Mouse (Mus musculus) myocyte (in vitro differentiated cells): ENCODE data around the gene Gabarapl2. TPM values are rescaled to one million over a fixed set of nuclear protein-coding genes. Genes with fewer than 3 reads are reported as not detected.
A peak's percentile ranks its signal among the peaks of the same experiment; 100 is the strongest.

Experiments used
- H3K27me3 ChIP-seq: one replicate; pipeline ENCODE4 v1.6.1; 2011; ENCODE audit not compliant: control insufficient read depth, insufficient read depth, insufficient read length
- H3K36me3 ChIP-seq: one replicate; pipeline ENCODE4 v1.6.1; 2011; ENCODE audit not compliant: control insufficient read depth, insufficient read depth
- H3K4me2 ChIP-seq: one replicate; pipeline ENCODE4 v1.6.1; 2011; ENCODE audit warnings: low read depth, control low read depth
- H3K4me3 ChIP-seq: one replicate; pipeline ENCODE4 v1.5.1; 2011; ENCODE audit warnings: mild to moderate bottlenecking, control low read depth, moderate library complexity
- H3K79me2 ChIP-seq: one replicate; pipeline ENCODE4 v1.6.1; 2011; ENCODE audit not compliant: control insufficient read depth, insufficient read depth
- H3ac ChIP-seq: one replicate; pipeline ENCODE4 v1.6.1; 2011; ENCODE audit not compliant: control insufficient read depth, insufficient read length
- CEBPB ChIP-seq: IDR thresholded peaks from 2 replicates; pipeline ENCODE4 v1.6.1; 2011; ENCODE audit warnings: mild to moderate bottlenecking, moderate library complexity; ENCODE audit not compliant: poor library complexity, insufficient read depth, severe bottlenecking
- E2F4 ChIP-seq: IDR thresholded peaks from one replicate; pipeline ENCODE4 v1.6.1; 2011; ENCODE audit warnings: mild to moderate bottlenecking, control low read depth, moderate library complexity; ENCODE audit not compliant: insufficient read depth
- MAX ChIP-seq: IDR thresholded peaks from one replicate; pipeline ENCODE4 v1.6.1; 2011; ENCODE audit warnings: low read depth, mild to moderate bottlenecking, control low read depth
- MYOD1 ChIP-seq, 3 experiments: IDR thresholded peaks; one replicate each; pipeline ENCODE4 v1.6.1; 2011; ENCODE audit warnings: control low read depth in 2 of 3, low read depth in 2 of 3, mild to moderate bottlenecking in 2 of 3, moderate library complexity in 1 of 3; ENCODE audit not compliant: insufficient read length in 2 of 3, control insufficient read depth in 1 of 3
- MYOG ChIP-seq, 3 experiments: IDR thresholded peaks; one replicate each; pipeline ENCODE4 v1.6.1; 2011; ENCODE audit warnings: control low read depth in 2 of 3, low read depth in 2 of 3, mild to moderate bottlenecking in 2 of 3; ENCODE audit not compliant: insufficient read length in 2 of 3, control insufficient read depth in 1 of 3, insufficient read depth in 1 of 3
- POLR2A ChIP-seq: IDR thresholded peaks from one replicate; pipeline ENCODE4 v1.6.1; 2011; ENCODE audit warnings: low read depth, mild to moderate bottlenecking, control low read depth, moderate library complexity; ENCODE audit not compliant: insufficient read length
- POLR2AphosphoS2 ChIP-seq: IDR thresholded peaks from one replicate; pipeline ENCODE4 v1.6.1; 2011; ENCODE audit warnings: low read depth, control low read depth; ENCODE audit not compliant: insufficient read length
- REST ChIP-seq: IDR thresholded peaks from one replicate; pipeline ENCODE4 v1.6.1; 2011; ENCODE audit warnings: mild to moderate bottlenecking, control low read depth, moderate library complexity; ENCODE audit not compliant: insufficient read depth, insufficient read length
- SRF ChIP-seq: IDR thresholded peaks from one replicate; pipeline ENCODE4 v1.6.1; 2011; ENCODE audit warnings: low read depth; ENCODE audit not compliant: control insufficient read depth, insufficient read length
- TCF12 ChIP-seq: IDR thresholded peaks from one replicate; pipeline ENCODE4 v1.6.1; 2011; ENCODE audit warnings: mild to moderate bottlenecking, control low read depth; ENCODE audit not compliant: poor library complexity, insufficient read depth, severe bottlenecking
- TCF3 ChIP-seq: IDR thresholded peaks from one replicate; pipeline ENCODE4 v1.6.1; 2011; ENCODE audit warnings: low read depth, control low read depth; ENCODE audit not compliant: insufficient read length
- USF1 ChIP-seq: IDR thresholded peaks from one replicate; pipeline ENCODE4 v1.6.1; 2011; ENCODE audit warnings: low read depth, mild to moderate bottlenecking, control low read depth, moderate library complexity
- polyA plus RNA-seq: library from polyadenylated mRNA; unstranded; fragments of >200 nt; fragmentation: generic; extraction: Trizol; gene quantifications from one replicate; pipeline ENCODE4 v1.2.1, GENCODE M21; 2012; ENCODE audit warnings: missing spikeins

The Gabarapl2 gene
- polyA plus RNA-seq, 1 experiment: 64.5 TPM

- TF ChIP-seq POLR2A (no peak), MAX (no peak)
Measured at GRCm38 (mm10) chr8:111976326-111976725, 35.8 kb downstream of the Gabarapl2 start.

GRCm38 (mm10) chr8:111978147-111978546 is 37.6 kb downstream of the Gabarapl2 start:
- no peak for TF ChIP-seq CEBPB
- TF ChIP-seq E2F4: no peak
- Histone ChIP-seq H3K4me2 (no peak overlapping the region), H3K79me2 (no peaks in the 10 kb centered on the region), H3K36me3 (peaks cover 12% of the 10 kb centered on the region), H3ac (no peak overlapping the region), H3K27me3 (no peaks in the 10 kb centered on the region), H3K4me3 (no peak overlapping the region)

More at GRCm38 (mm10) chr8:111976326-111976725, 35.8 kb downstream of the Gabarapl2 start:
- Histone ChIP-seq H3K36me3 (peaks cover 12% of the 10 kb centered on the region), H3K4me3 (no peak overlapping the region), H3K4me2 (no peak overlapping the region), H3K79me2 (no peaks in the 10 kb centered on the region), H3K27me3 (no peaks in the 10 kb centered on the region), H3ac (no peak overlapping the region)

- Histone ChIP-seq H3K4me3 (no peak overlapping the region), H3K36me3 (peaks cover 26% of the 10 kb centered on the region), H3K79me2 (no peaks in the 10 kb centered on the region), H3K4me2 (no peak overlapping the region), H3K27me3 (no peaks in the 10 kb centered on the region), H3ac (no peak overlapping the region)
- no peak for TF ChIP-seq REST
- TF ChIP-seq TCF3: no peak
- no peak for TF ChIP-seq TCF12
- TF ChIP-seq SRF: no peak
- no peak for TF ChIP-seq MYOD1 (IDR thresholded peaks at IDR 0.05; ENCODE audit: control insufficient read depth in 1 of 3, insufficient read length in 2 of 3, low read depth in 2 of 3)
- TF ChIP-seq E2F4: no peak
- TF ChIP-seq CEBPB: no peak
- no peak for TF ChIP-seq POLR2A
- TF ChIP-seq USF1: no peak
- TF ChIP-seq MYOG (IDR thresholded peaks at IDR 0.05; ENCODE audit: control insufficient read depth in 1 of 3, insufficient read depth in 1 of 3, insufficient read length in 2 of 3, low read depth in 2 of 3): no peak
- no peak for TF ChIP-seq MAX
- no peak for TF ChIP-seq POLR2AphosphoS2
Measured at GRCm38 (mm10) chr8:111982116-111982515, 41.6 kb downstream of the Gabarapl2 start.

- H3K79me2 ChIP-seq: no peaks in the 10 kb centered on the region
- no peak overlapping the region for H3ac ChIP-seq
- TF ChIP-seq MYOG (IDR thresholded peaks at IDR 0.05; ENCODE audit: control insufficient read depth in 1 of 3, insufficient read depth in 1 of 3, insufficient read length in 2 of 3, low read depth in 2 of 3): no peak
- TF ChIP-seq TCF12: no peak
- TF ChIP-seq CEBPB: no peak
- TF ChIP-seq MYOD1 (IDR thresholded peaks at IDR 0.05; ENCODE audit: control insufficient read depth in 1 of 3, insufficient read length in 2 of 3, low read depth in 2 of 3): no peak
- no peak for TF ChIP-seq REST
- no peak for TF ChIP-seq MAX
- no peak for TF ChIP-seq POLR2A
- TF ChIP-seq SRF: no peak
- no peak for TF ChIP-seq POLR2AphosphoS2
- TF ChIP-seq E2F4: no peak
- H3K27me3 ChIP-seq: no peaks in the 10 kb centered on the region
- no peak overlapping the region for H3K4me3 ChIP-seq
- no peak overlapping the region for H3K4me2 ChIP-seq
- H3K36me3 ChIP-seq: peaks cover 31% of the 10 kb centered on the region
Measured at GRCm38 (mm10) chr8:111984511-111984910, 44.0 kb downstream of the Gabarapl2 start.

- H3ac ChIP-seq: no peak overlapping the region
- H3K27me3 ChIP-seq: no peaks in the 10 kb centered on the region
- H3K4me2 ChIP-seq: no peak overlapping the region
- peaks cover 5% of the 10 kb centered on the region for H3K79me2 ChIP-seq
- TF ChIP-seq CEBPB (no peak), MYOD1 (IDR thresholded peaks at IDR 0.05; ENCODE audit: control insufficient read depth in 1 of 3, insufficient read length in 2 of 3, low read depth in 2 of 3) (no peak), POLR2AphosphoS2 (no peak), E2F4 (no peak), SRF (no peak), REST (no peak)
- H3K4me3 ChIP-seq: no peak overlapping the region
- H3K36me3 ChIP-seq: peaks cover 26% of the 10 kb centered on the region
Measured at GRCm38 (mm10) chr8:111989911-111990310, 49.4 kb downstream of the Gabarapl2 start.

- no peak for TF ChIP-seq MYOD1 (IDR thresholded peaks at IDR 0.05; ENCODE audit: control insufficient read depth in 1 of 3, insufficient read length in 2 of 3, low read depth in 2 of 3)
- TF ChIP-seq POLR2A: no peak
- peak overlapping the region; percentile 9 for H3ac ChIP-seq
- H3K4me2 ChIP-seq: peak overlapping the region; percentile 73
- no peaks in the 10 kb centered on the region for H3K27me3 ChIP-seq
- peak overlapping the region; percentile 72 for H3K4me3 ChIP-seq
- H3K79me2 ChIP-seq: peaks cover 5% of the 10 kb centered on the region
- H3K36me3 ChIP-seq: peaks cover 14% of the 10 kb centered on the region
Measured at GRCm38 (mm10) chr8:111991278-111991677, 50.8 kb downstream of the Gabarapl2 start.
